Mouse (Mus musculus) C2C12 (cell line): ENCODE measurements around the gene Eif3l.

Experiments
- CTCF ChIP-seq: IDR thresholded peaks from one replicate; pipeline ENCODE4 v1.5.1; 2011; ENCODE audit not compliant: control insufficient read depth, insufficient read depth, insufficient read length
- MAX ChIP-seq: IDR thresholded peaks from one replicate; pipeline ENCODE4 v1.6.1; 2011; ENCODE audit warnings: mild to moderate bottlenecking, control low read depth
- MYOD1 ChIP-seq: IDR thresholded peaks from one replicate; pipeline ENCODE4 v1.6.1; 2011; ENCODE audit warnings: low read depth; ENCODE audit not compliant: control insufficient read depth, insufficient read length
- MYOG ChIP-seq: IDR thresholded peaks from one replicate; pipeline ENCODE4 v1.6.1; 2011; ENCODE audit not compliant: control insufficient read depth, insufficient read length; ENCODE audit errors: extremely low read depth
- USF1 ChIP-seq: IDR thresholded peaks from one replicate; pipeline ENCODE4 v1.6.1; 2011; ENCODE audit warnings: low read depth, mild to moderate bottlenecking, control low read depth, moderate library complexity

GRCm38 (mm10) chr15:79108421-79109320 lies 33.7 kb downstream of the Eif3l start, which contains the start of gene Micall1:
- no peak for TF ChIP-seq CTCF
- TF ChIP-seq MYOD1: no peak
- TF ChIP-seq MYOG: no peak
- no peak for TF ChIP-seq USF1
- peak; percentile 43 for TF ChIP-seq MAX
